Mouse (Mus musculus) hematopoietic stem cell, adult 5-6 weeks (primary cell): ENCODE measurements around the gene Ccdc190. TPM values are rescaled to one million over a fixed set of nuclear protein-coding genes. Genes with fewer than 3 reads are reported as not detected.

ENCODE experiments used
- ATAC-seq, 2 experiments: fragments of 125-278 bp in 1 of 2; replicated peaks in 1 of 2; 2 replicates each; pipeline ENCODE4 v1.8.0; 2016 to 2017; ENCODE audit warnings: inconsistent platforms in 2 of 2, mild to moderate bottlenecking in 2 of 2, moderate number of reproducible peaks in 2 of 2, low read depth in 1 of 2, moderate TSS enrichment in 1 of 2; ENCODE audit not compliant: low FRiP score in 2 of 2, poor library complexity in 2 of 2, severe bottlenecking in 2 of 2, insufficient read depth in 1 of 2, low TSS enrichment in 1 of 2
- total RNA-seq: library from RNA; stranded (forward); fragments of 172-1452, 232-1000 nt; gene quantifications from 2 replicates; pipeline ENCODE4 v1.2.3, GENCODE M21; 2017

The Ccdc190 gene
- 0.50 TPM in 1 of 2 replicates, not detected in the other for total RNA-seq

GRCm38 (mm10) chr1:169928454-169928971 is at the start of gene Ccdc190:
Gene Ccdc190 (plus strand): TSS chr1:169928648.
- no peak for ATAC-seq

- ATAC-seq: no peak
These were observed 49.4 kb upstream of the Ccdc190 start for GRCm38 (mm10) chr1:169879060-169879459.

DNA sequence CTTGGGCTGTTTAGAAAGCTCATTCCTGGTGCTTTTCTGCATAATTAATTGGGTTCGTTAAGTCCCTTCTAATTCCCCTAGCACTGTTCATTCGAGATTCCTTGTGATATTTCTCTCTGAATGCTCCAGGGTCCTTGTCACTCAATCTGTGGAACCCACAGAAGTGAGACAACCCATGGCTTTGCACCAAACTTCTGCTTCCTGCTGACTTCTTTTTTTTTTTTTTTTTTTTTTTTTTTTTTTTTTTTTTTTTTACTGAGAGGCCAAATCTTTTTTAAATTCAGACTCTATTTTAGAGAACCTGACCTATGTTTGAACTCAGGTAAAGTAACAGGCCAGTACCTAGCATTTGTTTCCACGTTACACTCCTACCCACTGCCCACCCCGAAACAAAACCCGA is 48.3 kb upstream of the Ccdc190 start:
- ATAC-seq: no peak

DNA sequence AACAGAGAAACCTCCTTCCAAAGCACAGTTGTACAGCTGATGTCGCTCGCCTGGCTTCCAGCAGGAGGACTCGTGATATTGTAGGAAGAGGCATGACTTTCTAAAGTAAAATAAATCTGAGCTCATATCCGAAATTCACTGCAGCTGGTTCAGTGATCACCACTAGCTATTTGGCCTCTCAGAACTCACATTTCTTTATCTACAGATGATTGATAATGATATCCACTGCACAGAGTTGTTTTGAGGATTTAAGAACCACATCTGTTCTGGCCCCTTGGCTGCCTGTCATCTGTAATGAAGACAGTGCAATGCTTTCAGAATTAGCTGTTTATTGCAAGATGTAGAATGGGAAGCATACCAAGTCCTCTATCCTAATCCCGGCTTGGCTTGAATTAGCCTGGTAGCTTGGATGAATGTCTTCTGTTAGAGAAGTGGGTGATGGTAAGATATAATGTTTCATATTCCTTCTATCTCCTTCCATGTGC is 45.3 kb upstream of the Ccdc190 start:
- ATAC-seq: no peak

DNA sequence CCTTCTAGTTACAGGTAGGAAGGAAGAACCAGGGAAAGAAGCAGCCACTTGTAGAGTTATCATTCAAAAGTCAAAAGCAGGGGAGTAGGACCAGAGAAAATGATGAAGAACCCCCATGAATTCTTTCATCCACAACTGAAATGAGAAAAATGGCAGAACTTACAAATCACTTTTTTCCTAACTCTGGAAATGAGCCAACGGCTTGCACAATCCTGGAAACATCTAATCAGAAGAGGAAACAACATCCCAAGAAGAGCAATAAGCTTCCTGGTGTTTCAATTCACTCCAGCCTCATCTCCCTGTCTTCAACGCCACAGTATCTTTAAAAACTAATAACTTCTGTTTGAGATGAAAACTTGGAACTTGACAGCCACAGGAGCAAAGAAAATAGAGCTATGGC is 39.2 kb upstream of the Ccdc190 start:
- no peak for ATAC-seq

- ATAC-seq: no peak
These were observed 34.5 kb upstream of the Ccdc190 start for GRCm38 (mm10) chr1:169893976-169894375.

DNA sequence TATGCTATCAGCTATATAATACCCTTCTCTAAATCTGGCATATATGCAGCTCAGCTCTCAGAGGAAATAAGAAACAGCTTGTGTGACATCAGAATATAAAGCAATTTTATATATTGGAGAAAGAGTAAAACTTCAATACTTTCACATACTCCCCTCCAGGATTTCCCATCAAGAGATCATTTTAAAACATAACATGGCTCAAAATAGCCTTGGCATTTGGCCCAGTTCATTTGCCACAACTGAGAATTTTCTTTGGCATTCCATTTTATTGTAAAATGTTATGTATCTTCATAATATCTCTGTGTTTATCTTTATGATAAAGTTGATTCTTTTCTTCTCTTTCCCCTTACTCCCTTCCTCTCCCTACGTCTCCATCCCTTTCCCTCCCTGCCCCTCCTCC is 32.8 kb upstream of the Ccdc190 start:
- ATAC-seq: no peak

- no peak for ATAC-seq
These were observed 30.5 kb upstream of the Ccdc190 start for GRCm38 (mm10) chr1:169897916-169898315.

- no peak for ATAC-seq
These were observed 29.8 kb upstream of the Ccdc190 start for GRCm38 (mm10) chr1:169898607-169899006.

DNA sequence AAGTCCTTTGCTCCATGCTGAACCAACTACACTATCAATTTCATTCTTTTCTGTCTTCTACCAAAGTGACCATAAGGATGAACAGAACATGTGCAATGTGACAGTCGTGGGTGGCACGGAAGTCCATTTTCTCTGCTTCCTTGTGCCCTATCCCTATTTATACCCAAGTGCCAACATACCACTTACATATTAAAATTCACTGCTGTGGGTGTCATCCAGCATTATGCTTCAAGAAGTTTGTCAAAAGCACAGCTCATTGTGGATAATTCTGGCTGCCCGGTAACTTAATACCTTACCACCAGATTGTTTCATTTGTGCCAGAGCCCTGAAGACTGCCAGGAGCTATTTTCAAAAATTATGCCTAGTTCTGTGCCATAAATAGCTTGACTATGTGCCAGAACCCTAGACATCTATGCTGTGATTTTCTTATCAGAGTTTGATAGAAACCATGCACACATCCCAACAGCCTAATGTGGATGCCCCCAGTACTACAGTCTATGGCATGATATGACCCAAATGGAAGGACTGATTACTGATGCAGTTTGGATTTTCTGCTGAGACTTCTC is 27.6 kb upstream of the Ccdc190 start:
- no peak for ATAC-seq

DNA sequence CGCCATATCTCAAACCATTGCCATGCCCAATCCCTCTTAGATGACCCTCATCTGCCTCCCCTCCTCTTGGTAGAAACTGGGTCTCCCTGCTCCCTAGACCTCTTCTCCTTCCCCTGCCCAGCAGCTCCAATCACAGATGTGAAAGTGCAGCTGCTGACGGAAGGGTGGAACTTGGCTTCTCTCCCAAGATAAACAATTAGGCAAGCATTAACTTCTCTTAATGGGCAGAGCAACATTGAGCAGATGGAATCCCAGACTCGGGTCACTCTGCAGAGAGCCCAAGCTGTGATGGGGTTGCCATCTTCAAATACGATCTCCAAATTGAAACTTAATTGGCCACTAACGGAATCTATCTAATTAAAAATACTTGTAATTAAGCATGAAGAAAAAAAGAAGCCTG is 19.3 kb upstream of the Ccdc190 start:
- ATAC-seq: no peak

DNA sequence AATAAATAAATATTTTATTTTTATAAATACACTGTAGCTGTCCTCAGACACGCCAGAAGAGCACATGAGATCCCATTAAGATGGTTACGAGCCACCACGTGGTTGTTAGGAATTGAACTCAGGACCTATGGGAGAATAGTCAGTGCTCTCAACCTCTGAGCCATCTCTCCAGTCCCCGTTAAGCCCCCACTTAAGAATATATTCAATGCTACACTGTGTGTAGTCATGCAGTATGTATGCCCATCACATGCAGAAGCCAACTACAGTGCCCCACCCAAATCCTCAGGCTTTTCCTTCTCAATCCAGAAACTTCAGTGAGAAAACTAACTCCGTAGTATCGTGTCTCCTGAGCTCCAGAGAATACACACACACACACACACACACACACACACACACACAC is 18.8 kb upstream of the Ccdc190 start:
- ATAC-seq: no peak

DNA sequence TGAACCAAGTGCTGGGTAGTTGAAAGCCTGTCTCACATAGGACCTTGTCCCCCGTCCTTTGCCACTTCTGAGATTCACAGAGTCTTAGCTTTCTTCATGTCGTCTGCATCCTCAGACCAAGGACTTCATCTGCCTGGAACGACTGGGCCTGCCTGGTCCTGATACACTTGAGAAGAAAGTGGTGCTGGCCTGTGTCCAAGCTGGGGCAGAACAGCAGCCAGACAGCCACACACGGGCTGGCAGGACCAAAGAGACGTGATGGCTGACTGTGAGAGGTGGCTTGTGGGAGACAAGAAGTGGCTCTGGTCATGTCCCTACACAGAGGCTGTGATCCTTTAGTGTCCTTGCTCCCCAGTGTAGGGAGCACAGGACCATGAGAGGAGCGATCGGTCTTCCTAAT is 17.7 kb upstream of the Ccdc190 start:
- no peak for ATAC-seq

DNA sequence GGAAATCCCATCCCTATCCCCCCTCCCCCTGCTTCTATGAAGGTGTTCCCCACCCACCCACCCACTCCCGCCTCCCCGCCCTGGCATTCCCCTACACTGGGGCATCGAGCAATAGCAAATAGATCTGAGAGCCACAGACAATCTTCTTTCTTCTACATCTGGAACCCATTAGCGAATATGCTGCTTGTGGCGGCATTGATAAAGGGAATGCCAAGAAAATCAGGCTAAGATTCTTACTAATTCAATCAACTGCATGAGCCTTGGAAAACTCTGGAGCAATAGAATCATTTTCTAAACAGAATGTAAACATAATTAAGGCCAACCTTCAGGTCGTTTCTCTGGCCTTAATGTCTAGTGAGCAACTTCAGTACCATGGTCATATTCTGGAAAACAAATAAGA is 16.9 kb upstream of the Ccdc190 start:
- no peak for ATAC-seq

DNA sequence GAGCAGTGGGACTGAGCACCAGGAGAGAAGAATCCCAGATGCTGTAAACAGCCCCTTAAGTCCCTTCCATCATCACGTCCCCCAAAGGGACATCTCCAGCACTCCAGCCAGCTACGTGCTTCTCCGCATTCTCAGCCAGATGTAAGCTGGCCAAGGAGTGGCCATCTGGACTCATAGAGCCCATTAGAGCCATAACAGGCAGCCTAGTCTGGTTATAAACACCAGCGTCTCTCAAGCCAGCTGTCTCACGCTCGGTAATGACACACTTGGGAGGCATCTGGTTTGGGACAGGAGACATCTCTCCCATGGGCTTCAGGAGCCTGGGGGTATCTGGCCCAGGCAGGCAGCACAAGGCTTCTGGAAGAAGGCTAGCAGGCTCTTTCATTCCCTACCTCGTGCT is 11.8 kb upstream of the Ccdc190 start:
- no peak for ATAC-seq

GRCm38 (mm10) chr1:169917115-169917796 is 11.2 kb upstream of the Ccdc190 start:
- no peak for ATAC-seq

DNA sequence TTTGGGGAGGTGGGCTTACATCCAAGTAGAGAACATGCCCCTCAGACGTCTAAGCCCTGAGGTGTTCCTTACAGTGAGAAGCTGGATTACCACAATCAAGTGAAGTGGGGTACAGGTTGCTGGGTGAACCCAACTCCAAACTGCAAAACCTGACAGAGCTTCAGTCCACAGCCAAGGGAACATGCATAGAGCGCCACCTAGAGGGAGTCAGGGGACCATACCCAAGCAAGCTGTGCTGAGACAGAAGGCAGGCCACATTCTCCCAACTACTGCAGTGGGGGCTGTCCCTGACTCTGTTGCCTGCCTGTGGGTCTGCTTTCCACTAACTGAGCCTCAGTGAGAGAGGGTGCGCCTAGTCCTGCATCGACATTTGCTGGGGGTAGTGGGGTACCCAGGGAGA is 10.4 kb upstream of the Ccdc190 start:
- ATAC-seq: peak; percentile 17 to 39; a peak in 2 of 4 replicates

DNA sequence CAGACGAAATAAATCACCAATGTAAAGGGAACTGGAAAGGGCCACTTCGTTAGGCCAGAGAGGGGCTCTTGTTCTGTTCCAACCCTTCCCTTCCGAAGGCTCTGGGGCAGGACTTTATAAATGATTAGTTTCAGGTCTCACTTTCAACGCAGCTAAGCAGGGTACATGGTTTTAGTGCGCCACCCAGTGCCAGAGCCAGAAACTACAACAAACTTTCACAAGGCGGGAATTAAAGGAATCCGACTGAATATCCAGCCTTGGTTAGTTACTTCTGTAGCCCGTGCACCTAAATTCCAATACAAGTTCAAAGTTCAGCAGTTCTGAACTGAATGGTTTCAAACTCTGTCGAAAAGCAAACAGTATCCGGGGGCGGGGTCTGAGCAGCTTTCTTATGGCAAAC is 9.2 kb upstream of the Ccdc190 start:
- peak; percentile 65 to 76; a peak in 3 of 4 replicates for ATAC-seq

DNA sequence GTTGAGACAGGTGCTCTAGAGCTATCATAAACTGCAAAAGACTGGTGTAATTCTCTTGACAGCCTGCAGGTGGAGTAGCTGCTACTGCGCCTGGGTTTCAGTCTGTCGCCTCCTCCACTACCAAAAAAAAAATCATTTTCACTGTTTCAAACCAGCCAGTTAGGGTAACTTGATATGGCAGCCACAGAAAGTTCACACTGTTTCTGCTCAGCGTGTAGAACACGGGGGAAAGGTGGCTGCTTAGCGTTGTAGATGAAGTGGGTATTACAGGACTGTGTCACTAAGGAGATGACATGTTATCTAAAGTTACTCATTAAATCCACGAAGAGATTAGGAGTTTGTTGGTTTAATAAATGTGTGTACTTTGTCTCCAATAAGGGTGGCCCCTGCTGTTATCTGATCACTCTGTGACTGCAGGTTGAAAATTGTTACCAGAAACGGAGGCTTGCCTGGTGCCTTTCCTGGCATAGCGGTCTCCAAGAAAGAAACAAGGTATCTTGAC is 6.7 kb upstream of the Ccdc190 start:
- peak; percentile 50 to 64; a peak in 3 of 4 replicates for ATAC-seq
